Mouse (Mus musculus) C2C12 (cell line): ENCODE measurements around the gene Gm10142.
"Not testable (repeated sequence)": the region's sequence is repeated elsewhere in the genome, so short reads cannot be mapped to it uniquely, and the experiment has no call there.

Experiments
- CEBPB ChIP-seq: IDR thresholded peaks from one replicate; pipeline ENCODE4 v1.6.1; 2011; ENCODE audit warnings: low read depth, mild to moderate bottlenecking, control low read depth, moderate library complexity
- CTCF ChIP-seq: IDR thresholded peaks from one replicate; pipeline ENCODE4 v1.5.1; 2011; ENCODE audit not compliant: control insufficient read depth, insufficient read depth, insufficient read length
- FOSL1 ChIP-seq: IDR thresholded peaks from one replicate; pipeline ENCODE4 v1.8.0; 2011; ENCODE audit warnings: mild to moderate bottlenecking, low read length; ENCODE audit not compliant: poor library complexity, insufficient read depth, severe bottlenecking
- MAX ChIP-seq: IDR thresholded peaks from one replicate; pipeline ENCODE4 v1.6.1; 2011; ENCODE audit warnings: mild to moderate bottlenecking, control low read depth
- MYOD1 ChIP-seq: IDR thresholded peaks from one replicate; pipeline ENCODE4 v1.6.1; 2011; ENCODE audit warnings: low read depth; ENCODE audit not compliant: control insufficient read depth, insufficient read length
- MYOG ChIP-seq: IDR thresholded peaks from one replicate; pipeline ENCODE4 v1.6.1; 2011; ENCODE audit not compliant: control insufficient read depth, insufficient read length; ENCODE audit errors: extremely low read depth
- USF1 ChIP-seq: IDR thresholded peaks from one replicate; pipeline ENCODE4 v1.6.1; 2011; ENCODE audit warnings: low read depth, mild to moderate bottlenecking, control low read depth, moderate library complexity

GRCm38 (mm10) chr10:77741924-77742688 lies 26.5 kb downstream of the Gm10142 start, which contains the start of gene Gm18596:
- TF ChIP-seq CTCF, USF1, MYOG, CEBPB, MAX, FOSL1, MYOD1: not testable (repeated sequence)
